Mouse (Mus musculus) liver, embryonic 14.5 days (tissue): ENCODE measurements around the gene Slc7a5.

ENCODE experiments used
- CTCF ChIP-seq: IDR thresholded peaks from 2 replicates; pipeline ENCODE4 v1.5.1; 2016; ENCODE audit warnings: antibody characterized with exemption, low read depth, control low read depth
- EP300 ChIP-seq: IDR thresholded peaks from 2 replicates; pipeline ENCODE4 v1.6.1; 2016; ENCODE audit warnings: antibody characterized with exemption, low read depth

- TF ChIP-seq CTCF, result no peak
- no peak for TF ChIP-seq EP300
Observed at GRCm38 (mm10) chr8:121853586-121853985, 53.9 kb downstream of the Slc7a5 start.
